Mouse (Mus musculus) layer of hippocampus, adult 9-10 months (tissue): ENCODE measurements around the gene Zbtb22.
"Not testable (repeated sequence)": the region's sequence is repeated elsewhere in the genome, so short reads cannot be mapped to it uniquely, and the experiment has no call there.

Source experiments
- DNase-seq: peaks from one replicate; pipeline ENCODE4 v3.0.0; 2022; ENCODE audit warnings: low spot score

The Zbtb22 gene

DNA sequence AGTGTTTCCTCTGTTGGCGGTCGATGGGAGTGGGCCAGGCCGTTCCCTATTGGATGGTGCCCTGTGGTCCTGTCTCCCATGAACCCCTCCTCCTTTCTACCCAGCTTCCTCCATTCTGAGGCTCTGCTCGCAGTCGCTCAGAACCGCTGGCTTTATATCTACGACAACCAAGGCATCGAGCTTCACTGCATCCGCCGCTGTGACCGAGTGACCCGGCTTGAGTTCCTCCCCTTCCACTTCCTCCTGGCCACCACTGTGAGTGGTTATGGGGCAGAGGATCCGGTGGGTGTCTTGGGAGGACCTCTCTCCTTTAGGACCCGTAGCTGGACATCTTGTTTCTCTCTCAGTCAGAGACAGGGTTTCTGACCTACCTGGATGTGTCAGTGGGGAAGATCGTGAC is 27.8 kb downstream of the Zbtb22 start:
- DNase-seq: no peak

DNA sequence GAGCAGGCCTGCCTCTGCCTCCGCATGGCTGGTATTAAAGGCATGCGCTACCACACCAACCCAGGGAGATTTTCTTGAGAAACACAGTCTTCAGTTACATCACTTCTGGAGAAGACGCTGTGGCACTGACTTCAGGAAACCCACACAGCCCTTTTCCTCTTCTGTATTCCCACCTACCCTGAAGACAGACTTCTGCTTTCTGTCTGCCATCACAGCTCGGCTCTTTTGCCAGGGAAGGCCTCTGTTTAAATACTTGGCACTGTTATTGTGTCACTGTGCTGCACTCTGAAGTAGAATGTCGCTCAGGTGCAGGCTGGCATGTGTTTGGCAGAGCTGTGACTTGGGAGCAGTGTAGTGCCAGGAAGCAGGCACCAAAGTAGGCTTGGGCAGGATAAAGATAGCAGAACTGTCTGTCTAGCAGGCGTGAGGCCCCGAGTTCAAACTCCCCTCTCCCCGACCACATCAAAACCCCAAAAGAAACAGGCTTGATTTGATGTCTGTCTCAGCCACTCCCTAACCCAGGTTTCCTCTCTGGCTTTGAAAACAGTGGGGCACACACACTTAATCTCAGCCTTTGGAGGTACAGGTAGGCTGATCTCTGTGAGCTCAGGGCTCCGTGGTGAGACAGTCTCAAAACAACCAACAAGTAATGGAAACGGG is 31.9 kb downstream of the Zbtb22 start:
- DNase-seq: no peak

DNA sequence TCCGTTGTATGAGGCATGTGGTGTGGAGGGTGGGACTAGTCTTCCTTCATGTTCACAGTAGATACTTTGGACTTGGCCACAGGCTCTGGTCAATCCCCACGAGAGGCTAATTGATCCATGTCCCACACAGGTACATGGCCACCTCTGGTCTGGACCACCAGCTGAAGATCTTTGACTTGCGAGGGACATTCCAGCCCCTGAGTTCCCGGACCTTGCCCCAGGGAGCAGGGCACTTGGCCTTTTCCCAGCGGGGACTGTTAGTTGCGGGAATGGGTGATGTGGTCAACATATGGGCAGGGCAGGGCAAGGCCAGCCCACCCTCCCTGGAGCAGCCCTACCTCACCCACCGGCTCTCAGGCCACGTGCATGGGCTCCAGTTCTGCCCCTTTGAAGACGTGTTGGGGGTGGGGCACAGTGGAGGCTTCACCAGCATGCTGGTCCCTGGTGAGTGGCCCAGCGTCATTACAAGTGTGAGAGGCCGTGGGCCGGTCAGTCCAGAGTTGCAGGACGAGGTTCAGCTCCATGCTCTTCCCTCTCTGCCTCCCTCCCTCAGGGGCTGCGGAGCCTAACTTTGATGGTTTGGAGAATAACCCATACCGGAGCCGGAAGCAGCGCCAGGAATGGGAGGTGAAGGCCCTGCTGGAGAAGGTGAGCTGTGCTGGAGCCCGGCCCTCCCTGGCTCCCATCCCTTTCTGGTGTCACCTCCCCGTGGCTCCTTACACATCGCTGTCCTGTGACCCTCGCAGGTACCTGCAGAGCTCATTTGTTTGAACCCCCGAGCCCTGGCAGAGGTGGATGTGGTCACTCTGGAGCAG is 32.6 kb downstream of the Zbtb22 start:
- DNase-seq: no peak

DNA sequence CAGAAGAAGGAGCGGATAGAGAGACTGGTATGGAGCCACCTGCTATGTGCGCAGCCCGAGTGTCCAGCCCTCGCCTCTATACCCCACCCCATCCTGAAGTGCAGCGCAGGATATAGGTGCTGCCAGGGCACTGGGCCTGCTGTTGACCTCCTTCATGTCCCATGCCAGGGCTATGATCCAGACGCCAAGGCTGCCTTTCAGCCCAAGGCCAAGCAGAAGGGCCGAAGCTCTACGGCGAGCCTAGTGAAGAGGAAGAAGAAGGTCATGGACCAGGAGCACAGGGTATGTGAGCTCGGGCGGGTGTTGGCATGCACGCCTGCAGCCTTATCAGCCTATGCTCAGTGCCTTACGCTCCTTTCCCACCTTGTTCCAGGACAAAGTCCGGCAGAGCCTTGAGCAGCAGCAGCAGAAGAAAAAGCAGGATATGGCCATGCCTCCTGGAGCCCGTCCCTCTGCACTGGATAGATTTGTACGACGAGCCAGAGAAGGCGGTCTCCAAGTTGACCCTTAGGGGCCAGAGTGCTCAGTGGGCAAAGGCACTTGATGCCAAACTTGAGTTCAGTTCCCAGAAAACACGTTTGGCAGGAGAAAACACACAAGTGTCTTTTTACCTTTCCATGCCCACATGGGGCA is 33.3 kb downstream of the Zbtb22 start:
- no peak for DNase-seq

DNA sequence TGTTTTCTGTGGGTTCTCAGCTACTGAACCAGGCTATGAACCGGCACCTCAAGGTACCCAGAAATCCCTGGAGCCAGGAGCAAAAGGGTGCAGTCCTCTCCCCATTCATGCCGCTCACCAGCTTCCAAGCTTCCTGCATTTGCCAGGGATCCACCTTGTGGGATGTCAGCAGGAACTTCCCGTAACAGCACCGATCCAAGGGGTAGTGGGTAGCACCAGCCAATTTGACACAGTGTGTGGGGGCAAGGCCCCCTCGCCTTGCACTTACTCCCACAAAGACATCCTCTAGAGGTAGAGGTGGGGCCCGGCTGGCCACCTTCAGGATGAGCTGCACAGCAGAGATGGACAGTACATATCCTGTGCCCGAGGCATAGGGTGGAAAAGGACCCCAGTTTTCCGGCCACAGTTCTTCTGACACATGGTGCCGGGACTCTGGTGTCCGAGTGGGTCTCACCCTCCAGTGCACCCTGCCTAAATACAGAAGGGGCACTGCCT is 34.5 kb downstream of the Zbtb22 start:
- no peak for DNase-seq

DNA sequence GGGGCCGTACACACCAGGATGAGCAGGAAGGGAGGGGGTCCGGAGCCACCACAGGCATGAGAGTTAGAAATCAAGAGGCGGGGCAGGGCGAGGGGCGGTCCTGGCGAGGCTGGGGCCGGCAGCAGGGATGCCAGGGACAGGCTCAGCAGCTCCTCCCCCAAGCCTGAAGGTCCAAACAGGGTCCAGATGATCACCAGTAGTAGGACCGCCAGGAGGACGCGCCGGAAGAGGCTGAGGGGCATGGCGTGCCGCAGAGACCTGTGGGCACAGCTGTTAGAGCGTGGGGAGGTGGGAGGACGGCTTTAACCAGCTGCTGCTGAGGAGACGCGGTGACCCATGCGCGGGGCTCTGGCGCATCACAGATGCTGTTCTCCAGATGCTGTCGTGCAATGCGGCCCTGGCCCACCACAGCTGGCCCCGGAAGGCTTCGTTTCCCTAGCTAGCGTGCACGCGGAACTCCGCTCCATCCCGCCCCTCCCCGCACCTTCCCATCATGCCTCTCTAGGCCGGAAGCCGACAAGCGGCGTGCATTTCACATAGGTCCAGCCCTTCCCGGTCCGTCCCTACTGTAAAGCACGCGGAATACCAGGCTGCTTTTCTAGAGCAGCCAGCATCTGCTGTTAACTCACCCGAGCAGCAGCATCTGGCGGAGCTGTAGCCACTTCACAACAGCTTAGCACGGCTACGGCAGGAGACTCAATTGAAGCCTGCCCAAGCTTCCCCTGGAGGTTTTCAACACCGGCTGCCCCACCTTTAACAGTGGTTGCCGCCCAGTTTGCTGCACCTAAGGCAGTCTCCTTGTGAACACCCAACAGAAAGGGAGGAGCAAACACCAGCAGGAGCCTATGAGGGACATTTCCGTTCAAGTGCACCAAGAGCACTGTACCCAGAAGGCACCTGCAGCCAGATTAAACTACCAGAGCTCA is 35.6 kb downstream of the Zbtb22 start, which contains the start of gene B3galt4:
Gene B3galt4, minus strand, starts transcription at position 468 of the 926 bp plus-strand sequence.
- DNase-seq: no peak

DNA sequence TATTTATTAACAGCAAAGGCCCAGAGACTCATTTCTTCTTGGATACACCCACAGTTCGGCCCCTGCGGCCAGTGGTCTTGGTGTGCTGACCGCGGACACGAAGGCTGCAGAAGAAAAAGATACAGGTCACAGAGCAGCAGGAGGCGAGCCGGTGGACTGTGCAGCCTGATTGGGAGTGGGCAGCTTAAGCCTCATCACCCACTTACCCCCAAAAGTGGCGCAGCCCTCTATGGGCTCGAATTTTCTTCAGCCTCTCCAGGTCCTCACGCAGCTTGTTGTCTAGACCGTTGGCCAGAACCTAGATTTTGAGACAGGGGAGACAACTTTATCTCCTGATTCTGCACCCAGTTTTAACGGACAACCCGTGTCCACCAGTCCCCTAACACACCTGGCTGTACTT is 36.3 kb downstream of the Zbtb22 start:
- not testable (repeated sequence) for DNase-seq

DNA sequence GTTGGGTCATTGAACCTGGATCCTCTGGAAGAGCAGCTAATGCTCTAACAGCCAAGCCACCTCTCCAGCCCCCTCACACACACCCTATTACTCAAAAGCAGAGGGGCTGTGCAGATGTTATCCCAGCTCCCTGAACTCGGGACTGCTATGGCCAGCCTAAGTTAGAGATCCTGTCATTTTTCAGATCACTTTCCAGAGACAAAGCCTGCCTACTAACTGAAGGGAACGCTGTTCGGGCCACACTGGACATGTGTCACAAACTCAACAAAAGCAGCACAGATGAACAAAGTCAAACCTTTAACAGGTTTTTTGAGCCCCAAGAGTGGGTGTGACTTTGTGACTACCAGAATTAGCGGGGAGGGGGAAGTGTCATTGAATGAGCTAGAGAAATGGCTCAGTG is 37.2 kb downstream of the Zbtb22 start:
- DNase-seq: no peak

DNA sequence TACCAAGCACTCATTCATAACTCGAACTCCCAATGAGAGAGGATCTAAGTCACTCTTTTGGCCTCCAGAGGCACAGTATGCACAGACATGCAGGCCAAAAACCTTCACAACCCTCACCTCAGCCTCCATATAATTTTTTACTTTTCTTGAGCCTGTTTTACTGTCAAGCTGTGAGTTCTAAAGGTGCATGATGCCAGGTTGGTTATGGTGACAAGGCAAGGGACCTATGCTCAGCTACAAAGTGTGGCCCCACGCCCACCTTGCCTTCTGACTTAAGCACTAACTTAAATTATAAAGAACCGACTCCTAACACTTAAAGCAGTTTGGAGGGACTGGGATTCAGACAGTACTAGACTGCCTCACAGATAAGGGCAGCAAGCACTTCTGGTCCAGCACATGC is 37.6 kb downstream of the Zbtb22 start:
- DNase-seq: no peak

DNA sequence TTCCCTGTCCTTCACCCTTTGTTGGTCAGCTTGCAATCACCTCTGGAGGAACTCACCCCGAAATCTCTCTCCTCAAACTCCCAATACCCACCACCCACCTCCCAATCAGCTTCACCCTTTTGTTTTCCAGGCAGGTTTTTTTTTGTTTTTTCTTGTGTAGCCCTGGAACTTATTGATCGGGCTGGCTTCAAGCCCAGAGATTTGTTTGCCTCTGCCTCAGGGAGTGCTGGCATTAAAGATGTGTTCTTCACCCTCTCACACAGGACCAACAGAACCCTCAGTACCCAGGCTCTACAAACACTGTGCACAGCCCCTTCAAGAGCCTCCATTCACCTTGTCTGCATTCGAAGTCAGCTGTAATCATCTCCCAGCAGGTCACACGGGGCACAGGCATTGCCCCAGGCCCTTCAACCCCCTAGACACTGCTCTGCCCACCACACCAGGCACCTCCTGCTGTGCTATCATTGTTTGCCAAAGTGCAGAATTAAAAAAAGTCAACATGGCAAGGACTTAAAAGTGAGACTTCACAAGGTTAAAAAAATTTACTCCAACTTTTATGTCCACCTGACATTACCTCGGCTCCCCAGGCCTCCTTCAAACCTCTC is 38.4 kb downstream of the Zbtb22 start:
- DNase-seq: no peak

DNA sequence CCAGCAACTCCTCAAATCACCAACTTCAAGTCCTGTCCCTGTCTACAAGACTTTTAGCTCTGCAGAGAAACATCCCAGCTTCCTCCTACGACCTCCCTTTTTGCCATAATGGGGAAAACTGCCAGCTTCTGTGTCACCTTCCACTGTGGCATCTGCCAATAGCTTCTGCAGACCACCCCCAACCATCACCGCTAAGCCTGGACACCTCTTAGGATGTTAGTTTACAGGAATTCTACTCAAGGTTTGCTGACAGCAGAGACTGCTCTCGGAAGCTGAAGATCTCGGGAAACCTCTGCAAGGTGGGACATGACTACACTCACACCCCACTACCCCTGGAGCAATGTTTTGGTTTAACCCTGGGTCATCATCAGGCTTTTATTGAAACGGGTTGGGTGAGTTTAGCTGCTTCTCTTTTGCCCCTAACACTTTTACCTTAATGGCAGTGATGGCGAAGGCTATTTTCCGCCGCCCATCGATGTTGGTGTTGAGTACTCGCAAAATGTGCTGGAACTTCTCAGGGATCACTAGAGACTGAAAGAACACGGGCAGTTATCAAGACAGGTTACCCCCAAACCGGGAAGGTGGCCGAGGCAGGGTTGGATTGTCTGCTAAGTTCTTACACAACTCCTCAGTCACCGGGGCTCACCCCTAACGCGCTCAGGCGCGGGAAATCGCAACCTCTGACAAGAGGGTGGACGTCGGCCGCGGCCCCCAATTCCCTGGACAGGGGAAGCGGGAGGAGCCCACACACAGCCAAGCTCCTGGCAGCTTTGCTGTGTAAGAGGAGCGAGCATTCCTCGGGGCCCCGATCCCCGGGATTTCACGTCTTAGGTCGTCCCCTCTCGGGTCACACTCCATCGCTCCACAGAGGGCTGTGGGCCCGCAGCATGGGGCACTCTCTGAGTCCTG is 39.2 kb downstream of the Zbtb22 start:
- DNase-seq: no peak

DNA sequence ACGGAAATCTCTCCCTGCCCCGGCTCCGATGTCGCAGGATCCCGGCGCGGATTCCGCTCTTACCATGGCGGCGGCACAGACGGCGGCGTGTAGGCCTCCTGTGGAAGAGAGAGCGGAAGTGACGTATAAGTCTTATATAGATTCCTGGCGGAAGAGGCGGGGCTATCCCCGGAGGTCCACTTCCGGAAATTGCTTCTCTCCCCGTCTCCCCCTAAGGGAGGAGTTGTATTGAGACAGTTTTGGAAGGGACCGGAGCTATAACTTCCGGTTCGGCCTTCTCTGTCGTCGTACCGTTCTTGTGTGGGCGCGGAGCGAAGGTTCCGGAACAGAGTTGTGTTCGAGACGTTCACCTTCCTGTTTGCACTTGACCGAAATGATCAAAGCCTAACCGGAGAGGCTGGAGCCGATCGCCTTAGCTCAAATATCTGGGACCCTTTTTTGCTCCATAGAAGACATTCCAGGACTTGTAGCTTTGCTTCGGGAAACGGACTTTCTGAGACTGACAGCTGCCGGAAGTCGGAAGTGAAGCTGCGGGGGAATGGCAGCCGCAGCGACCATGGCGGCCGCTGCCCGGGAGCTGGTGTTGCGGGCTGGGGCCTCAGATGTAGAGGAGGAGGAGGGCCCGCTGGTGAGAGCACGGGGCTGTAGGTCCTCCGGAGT is 40.0 kb downstream of the Zbtb22 start, which contains the start of the genes Vps52 and Rps18:
Gene Vps52, plus strand, starts transcription at position 258 of the 660 bp plus-strand sequence.
Gene Rps18, minus strand, starts transcription at position 447 of the 660 bp plus-strand sequence.
- DNase-seq: peak; percentile 95

DNA sequence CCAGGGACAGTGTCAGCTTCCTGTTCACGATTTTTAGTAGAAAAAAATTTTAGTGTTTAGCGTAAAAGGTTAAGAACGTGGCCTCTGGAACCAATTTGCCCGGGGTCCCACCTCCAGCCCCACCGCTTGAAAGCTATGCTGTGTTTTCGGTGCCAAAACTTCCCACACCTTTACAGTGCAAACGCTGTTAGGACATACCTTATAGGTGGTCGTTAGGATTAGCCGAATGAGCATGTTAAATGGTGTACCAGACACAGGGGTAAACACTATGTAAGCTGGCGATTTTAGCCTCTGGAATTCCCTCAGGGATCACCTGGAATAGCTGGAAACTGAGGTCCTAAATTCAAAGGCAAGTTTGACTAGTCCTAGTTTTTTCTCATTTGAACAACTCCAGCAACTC is 40.6 kb downstream of the Zbtb22 start:
- DNase-seq: no peak

DNA sequence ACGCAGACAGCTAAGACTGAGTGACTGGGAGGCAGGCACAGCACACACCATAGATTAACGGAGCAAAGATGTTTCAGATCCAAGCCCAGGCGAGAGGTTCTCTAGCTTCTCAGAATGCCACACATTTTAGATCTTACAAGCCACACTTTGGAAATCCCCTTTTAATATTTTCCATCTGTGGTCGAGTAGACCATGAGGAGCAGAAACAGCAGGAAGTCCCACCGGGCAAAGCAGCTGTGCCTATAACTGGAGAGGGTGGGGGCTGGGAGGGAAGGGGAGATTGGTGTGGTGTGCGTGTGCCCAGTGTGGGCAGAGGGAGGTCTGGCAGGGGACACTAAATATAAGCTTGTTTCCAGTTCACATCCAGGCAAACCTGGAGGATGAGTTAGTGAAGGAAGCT is 41.8 kb downstream of the Zbtb22 start:
- DNase-seq: no peak

DNA sequence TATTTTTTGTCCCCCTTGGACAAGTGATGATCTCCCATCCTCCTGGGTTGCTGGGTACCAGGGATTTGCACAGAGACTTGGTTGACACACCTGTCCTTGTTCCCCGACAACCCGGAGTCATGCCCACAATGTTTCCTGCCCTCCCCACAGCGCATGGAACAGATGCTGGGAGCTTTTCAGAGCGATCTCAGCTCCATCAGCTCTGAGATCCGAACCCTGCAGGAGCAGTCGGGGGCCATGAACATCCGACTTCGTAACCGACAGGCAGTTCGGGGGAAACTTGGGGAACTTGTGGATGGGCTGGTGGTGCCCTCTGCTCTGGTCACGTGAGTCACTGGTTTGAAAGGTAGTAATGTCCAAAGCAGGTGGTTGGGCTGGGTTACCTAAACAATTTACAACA is 42.7 kb downstream of the Zbtb22 start:
- no peak for DNase-seq

DNA sequence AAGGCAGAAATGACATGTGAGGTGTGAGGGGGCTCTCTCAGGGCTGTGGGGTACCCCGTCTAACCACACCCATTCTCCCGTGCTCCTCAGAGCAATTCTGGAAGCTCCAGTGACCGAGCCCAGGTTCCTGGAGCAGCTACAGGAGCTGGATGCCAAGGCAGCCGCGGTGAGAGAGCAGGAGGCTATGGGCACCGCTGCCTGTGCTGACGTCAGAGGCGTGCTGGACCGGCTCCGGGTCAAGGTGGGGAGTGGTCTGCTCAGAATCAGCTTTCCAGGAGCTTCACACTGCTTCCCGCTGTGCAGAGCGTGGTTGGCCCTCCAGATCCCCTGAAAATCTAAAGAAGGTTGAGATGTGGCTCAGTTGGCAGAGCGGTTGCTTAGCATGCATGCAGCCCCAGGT is 43.4 kb downstream of the Zbtb22 start:
- no peak for DNase-seq

DNA sequence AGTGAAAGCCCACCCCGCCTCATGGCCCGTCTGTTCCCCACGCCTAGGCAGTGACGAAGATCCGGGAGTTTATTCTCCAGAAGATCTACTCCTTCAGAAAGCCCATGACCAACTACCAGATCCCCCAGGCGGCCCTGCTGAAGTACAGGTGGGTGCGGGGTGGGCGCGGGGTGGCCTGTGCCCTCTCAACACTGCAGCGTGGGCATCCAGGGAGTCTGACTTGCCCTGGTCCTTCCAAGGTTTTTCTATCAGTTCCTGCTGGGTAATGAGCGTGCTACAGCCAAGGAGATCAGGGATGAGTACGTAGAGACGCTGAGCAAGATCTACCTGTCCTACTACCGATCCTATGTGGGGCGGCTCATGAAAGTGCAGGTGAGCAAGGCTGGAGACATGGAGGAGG is 44.2 kb downstream of the Zbtb22 start:
- DNase-seq: no peak

DNA sequence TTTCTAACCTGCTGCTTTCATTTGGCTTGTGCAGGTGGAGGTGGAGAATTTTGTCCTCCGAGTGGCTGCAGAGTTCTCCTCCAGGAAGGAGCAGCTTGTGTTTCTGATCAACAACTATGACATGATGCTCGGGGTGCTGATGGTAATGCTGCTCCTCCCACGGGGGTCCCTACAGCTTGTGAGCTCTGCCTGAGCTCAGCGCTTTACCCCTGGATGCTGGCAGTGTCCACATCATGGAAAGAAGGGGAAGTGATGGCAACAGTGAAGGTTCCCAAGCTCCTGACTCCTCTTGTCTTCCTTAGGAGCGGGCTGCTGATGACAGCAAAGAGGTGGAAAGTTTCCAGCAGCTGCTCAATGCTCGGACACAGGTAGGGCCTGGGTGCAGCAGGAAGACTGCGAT is 47.2 kb downstream of the Zbtb22 start:
- DNase-seq: no peak

DNA sequence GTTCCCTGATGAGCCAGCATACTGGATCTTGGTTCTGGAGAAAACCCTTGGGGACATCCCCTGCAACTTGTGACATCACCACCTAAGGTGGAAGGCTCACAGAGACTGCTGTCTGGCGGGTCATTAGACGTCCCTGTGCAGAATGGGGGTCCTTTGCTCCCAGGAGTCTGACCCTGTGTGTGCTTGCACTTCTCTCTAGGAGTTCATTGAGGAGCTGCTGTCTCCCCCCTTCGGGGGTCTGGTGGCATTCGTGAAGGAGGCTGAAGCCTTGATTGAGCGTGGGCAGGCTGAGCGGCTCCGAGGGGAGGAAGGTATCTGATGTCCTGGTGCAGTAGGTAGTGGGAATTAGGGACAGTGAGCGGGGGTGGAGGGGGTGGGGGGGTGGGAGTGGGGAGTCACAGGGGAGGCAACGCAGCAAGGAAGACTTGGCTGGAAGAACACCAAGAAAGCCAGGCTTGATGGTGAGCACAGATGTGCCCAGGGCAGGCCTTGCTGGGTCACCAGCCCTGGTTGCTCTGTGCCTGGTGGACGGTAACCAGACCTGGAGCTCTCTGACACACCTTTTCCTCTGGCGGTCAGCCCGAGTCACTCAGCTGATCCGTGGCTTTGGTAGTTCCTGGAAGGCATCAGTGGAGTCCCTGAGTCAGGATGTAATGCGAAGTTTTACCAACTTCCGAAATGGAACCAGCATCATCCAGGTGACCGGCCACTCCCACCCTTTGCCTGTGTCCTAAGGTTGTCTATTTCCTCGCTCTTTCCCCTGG is 49.6 kb downstream of the Zbtb22 start:
- DNase-seq: no peak
